In the genomic region with DNA sequence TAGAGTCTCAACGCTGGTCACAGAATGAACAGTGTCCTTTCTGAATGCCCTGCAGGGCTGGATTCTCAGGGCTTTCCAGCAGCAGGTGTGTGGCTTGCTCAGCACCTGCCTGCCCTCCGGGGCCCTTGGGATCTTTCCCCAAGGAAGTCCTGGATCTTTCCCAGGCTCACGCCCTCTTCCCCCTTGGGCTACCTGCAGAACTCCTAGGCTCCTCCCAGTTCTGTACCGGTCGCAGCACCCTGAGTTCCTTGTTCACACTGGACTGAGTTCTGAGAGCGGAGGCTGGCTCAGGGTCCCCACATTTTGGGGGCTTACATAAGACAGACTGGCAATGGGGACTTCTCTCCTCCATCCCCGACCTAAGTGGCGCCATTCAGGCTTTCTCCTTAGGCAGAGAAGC, we compare ENCODE assay signal across 9 mouse cellular contexts. TPM values are rescaled to one million over a fixed set of nuclear protein-coding genes. Genes with fewer than 3 reads are reported as not detected.
A peak's percentile ranks its signal among the peaks of the same experiment; 100 is the strongest.
DNase-seq lines count a peak whose midpoint lies in the region; ATAC-seq and TF ChIP-seq lines count a peak whose summit lies in the region.
"Had no signal": no experiment of that assay in that cellular context is flagged by ENCODE, and none has a peak within 500 bp of the region (broad histone marks: within the 10 kb centered on the region; RNA-seq: fewer than 3 reads in every experiment).

No protein-coding gene starts in this region.

- no peak for TF ChIP-seq POLR2A in heart, adult 2 months (IDR thresholded peaks at IDR 0.05; ENCODE audit: insufficient read depth, low read depth, low read length)

- no peaks in the 10 kb centered on the region for H3K27me3 ChIP-seq in heart, adult 2 months (ENCODE audit: control insufficient read depth, insufficient read depth, low read length)
- no peaks in the 10 kb centered on the region for H3K27me3 ChIP-seq in hindbrain, embryonic 11.5 days (ENCODE audit: control insufficient read depth, insufficient read depth, low read length)
- no peaks in the 10 kb centered on the region for H3K27me3 ChIP-seq in midbrain, embryonic 13.5 days

- intact Hi-C loops in heart, adult 2 months (cut with DNase I), result no loop called here
- intact Hi-C loops in gastrocnemius, postnatal 36 days (cut with DNase I), result no loop called here
- intact Hi-C loops in left cerebral cortex, postnatal 25 days (cut with DNase I), result no loop called here

- peaks cover 11% of the 10 kb centered on the region for H3K4me1 ChIP-seq in heart, adult 2 months (ENCODE audit: control insufficient read depth, insufficient read depth, low read length)
- peaks cover 12% of the 10 kb centered on the region for H3K4me1 ChIP-seq in hindbrain, embryonic 11.5 days (replicated peaks; ENCODE audit: control insufficient read depth, insufficient read depth, low read length)
- H3K4me1 ChIP-seq in midbrain, embryonic 13.5 days (replicated peaks), result peaks cover 49% of the 10 kb centered on the region

- WGBS in heart, adult 2 months, result 78% methylated on average over 8 of the region's 8 CpGs
- 62% methylated on average over 8 of the region's 8 CpGs for WGBS in hindbrain, embryonic 11.5 days
- 48% methylated on average over 8 of the region's 8 CpGs for WGBS in midbrain, embryonic 13.5 days

- no peaks in the 10 kb centered on the region for H3K9me3 ChIP-seq in hindbrain, embryonic 11.5 days (ENCODE audit: control insufficient read depth, low read length)
- H3K9me3 ChIP-seq in midbrain, embryonic 13.5 days, result no peaks in the 10 kb centered on the region

- H3K4me3 ChIP-seq in heart, adult 2 months, result no peak overlapping the region
- no peak overlapping the region for H3K4me3 ChIP-seq in hindbrain, embryonic 11.5 days (ENCODE audit: low read depth, low read length)
- H3K4me3 ChIP-seq in midbrain, embryonic 13.5 days (replicated peaks), result no peak overlapping the region

- peak; percentile 23; the same call in 1 of the 2 replicates for ATAC-seq in hindbrain, embryonic 11.5 days (ENCODE audit: low FRiP score)
- ATAC-seq in midbrain, embryonic 13.5 days, result 0 out of 2 replicates have a peak, but pooled peaks have one; percentile 25

- no peak overlapping the region for H3K9ac ChIP-seq in heart, adult 2 months (ENCODE audit: low read depth, low read length)
- peak overlapping the region; percentile 44; the same call in 1 of the 2 replicates for H3K9ac ChIP-seq in hindbrain, embryonic 11.5 days (ENCODE audit: low read depth, low read length)
- 0 out of 2 replicates have a peak overlapping the region, but pooled peaks have one; percentile 56 for H3K9ac ChIP-seq in midbrain, embryonic 13.5 days (replicated peaks)

- H3K27ac ChIP-seq in heart, adult 2 months, result peak overlapping the region; percentile 12
- H3K27ac ChIP-seq in hindbrain, embryonic 11.5 days (ENCODE audit: low read depth, low read length), result peak overlapping the region; percentile 83; the same call in 1 of the 2 replicates
- H3K27ac ChIP-seq in midbrain, embryonic 13.5 days, result peak overlapping the region; percentile 89

- H3K79me2 ChIP-seq in heart, adult 2 months (replicated peaks; ENCODE audit: control insufficient read depth, insufficient read depth, low read length), result peaks cover 3% of the 10 kb centered on the region; the same call in 1 of the 2 replicates

- DNase-seq in heart, adult 2 months, result peak in 1 of 2 experiments; percentile 19
- no peak for DNase-seq in heart, adult 18-20 months
- DNase-seq in R1 (ENCODE audit: low read depth, low spot score), result peak; percentile 59
- no peak for DNase-seq in hindbrain, embryonic 11.5 days (ENCODE audit: low spot score)
- no peak for DNase-seq in adrenal gland, adult 2 months
- DNase-seq in gastrocnemius, postnatal 36 days, result no peak
- no peak for DNase-seq in left cerebral cortex, postnatal 25 days (ENCODE audit: low spot score in 2 of 2)
- DNase-seq: kidney, adult 9 months had no signal

- TF ChIP-seq CTCF in heart, adult 2 months (IDR thresholded peaks at IDR 0.05), result no peak

- H3K4me2 ChIP-seq in hindbrain, embryonic 11.5 days (replicated peaks; ENCODE audit: low read depth, low read length), result no peak overlapping the region
- H3K4me2 ChIP-seq in midbrain, embryonic 13.5 days (replicated peaks), result peak overlapping the region; percentile 39

- no peak for TF ChIP-seq EP300 in heart, adult 2 months (IDR thresholded peaks at IDR 0.05; ENCODE audit: insufficient read depth, low read depth, low read length)

- no peaks in the 10 kb centered on the region for H3K36me3 ChIP-seq in heart, adult 2 months (ENCODE audit: control insufficient read depth, insufficient read depth, low read length)
- H3K36me3 ChIP-seq in hindbrain, embryonic 11.5 days (ENCODE audit: control insufficient read depth, insufficient read depth, low read length), result 0 out of 2 replicates have a peak, but pooled peaks cover 4% of the 10 kb centered on the region
- H3K36me3 ChIP-seq in midbrain, embryonic 13.5 days, result peaks cover 49% of the 10 kb centered on the region

RNA-seq across cellular contexts. Expression of gene Soga1, which starts 19.9 kb away (rescaled TPM):
- 10 to 100 TPM; 10.0 to 11.7 TPM for total RNA-seq in heart, adult 2 months (2021)
- 4.8 and 6.6 TPM in 2 replicates for polyA plus RNA-seq in heart, adult 2 months (2012; rRNA removed)
- total RNA-seq in heart, adult 18-20 months (2021), result 10 to 100 TPM; 10.4 to 11.0 TPM
- 7.2 and 9.8 TPM in 2 replicates for polyA plus RNA-seq in hindbrain, embryonic 11.5 days (2014; fragmentation: Nextera tagmentation; extraction: Ambion mirVana)
- 6.2 and 6.4 TPM in 2 replicates for polyA plus RNA-seq in midbrain, embryonic 13.5 days (2015; fragmentation: Nextera tagmentation; extraction: Ambion mirVana)
- 10 to 100 TPM; 30.9 to 36.6 TPM for total RNA-seq in adrenal gland, adult 2 months (2021)
- 31.1 and 33.1 TPM in 2 replicates for polyA plus RNA-seq in adrenal gland, adult 2 months (2012; rRNA removed)
- 1 to 10 TPM; 3.9 to 4.1 TPM for total RNA-seq in gastrocnemius, postnatal 36 days (2021)
- total RNA-seq in left cerebral cortex, postnatal 25 days (2021), result 10 to 100 TPM; 19.8 to 24.6 TPM

RNA-seq across cellular contexts. Expression of gene Tldc2, which starts 27.7 kb away (rescaled TPM):
- not detected for total RNA-seq in heart, adult 2 months (2021)
- not detected in 2 replicates for polyA plus RNA-seq in heart, adult 2 months (2012; rRNA removed)
- total RNA-seq in heart, adult 18-20 months (2021), result not detected
- not detected in 2 replicates for polyA plus RNA-seq in hindbrain, embryonic 11.5 days (2014; fragmentation: Nextera tagmentation; extraction: Ambion mirVana)
- not detected in 2 replicates for polyA plus RNA-seq in midbrain, embryonic 13.5 days (2015; fragmentation: Nextera tagmentation; extraction: Ambion mirVana)
- not detected for total RNA-seq in adrenal gland, adult 2 months (2021)
- polyA plus RNA-seq in adrenal gland, adult 2 months (2012; rRNA removed), result 0.19 TPM in 1 of 2 replicates, not detected in the other
- not detected for total RNA-seq in gastrocnemius, postnatal 36 days (2021)
- total RNA-seq in left cerebral cortex, postnatal 25 days (2021), result not detected

RNA-seq across cellular contexts. Expression of gene Dsn1, which starts 52.2 kb away (rescaled TPM):
- total RNA-seq in heart, adult 2 months (2021), result 1 to 10 TPM; 1.3 to 1.8 TPM
- polyA plus RNA-seq in heart, adult 2 months (2012; rRNA removed), result 0.70 and 2.0 TPM in 2 replicates
- total RNA-seq in heart, adult 18-20 months (2021), result 1 to 10 TPM; 1.7 to 2.3 TPM
- polyA plus RNA-seq in hindbrain, embryonic 11.5 days (2014; fragmentation: Nextera tagmentation; extraction: Ambion mirVana), result 42.1 and 44.7 TPM in 2 replicates
- 18.0 and 18.7 TPM in 2 replicates for polyA plus RNA-seq in midbrain, embryonic 13.5 days (2015; fragmentation: Nextera tagmentation; extraction: Ambion mirVana)
- 1 to 10 TPM; 4.1 to 6.3 TPM for total RNA-seq in adrenal gland, adult 2 months (2021)
- 0.76 and 0.77 TPM in 2 replicates for polyA plus RNA-seq in adrenal gland, adult 2 months (2012; rRNA removed)
- total RNA-seq in gastrocnemius, postnatal 36 days (2021), result 1 to 10 TPM; 1.2 to 1.3 TPM
- total RNA-seq in left cerebral cortex, postnatal 25 days (2021), result 1 to 10 TPM; 4.7 TPM

Comparison
In these comparisons a context has a peak if more than half of its experiments do, and no peak if none do; other contexts are left out.
1. H3K27ac ChIP-seq: peak in every context shown above with its lines; median percentile 89 in midbrain, embryonic 13.5 days; 83 in hindbrain, embryonic 11.5 days; 12 in heart, adult 2 months.